Mouse (Mus musculus): ENCODE data around the gene Sema3a. TPM values are rescaled to one million over a fixed set of nuclear protein-coding genes. Genes with fewer than 3 reads are reported as not detected.

The Sema3a gene
- polyA plus RNA-seq, 1 experiment from 2014 or later: 15.5 TPM

DNA sequence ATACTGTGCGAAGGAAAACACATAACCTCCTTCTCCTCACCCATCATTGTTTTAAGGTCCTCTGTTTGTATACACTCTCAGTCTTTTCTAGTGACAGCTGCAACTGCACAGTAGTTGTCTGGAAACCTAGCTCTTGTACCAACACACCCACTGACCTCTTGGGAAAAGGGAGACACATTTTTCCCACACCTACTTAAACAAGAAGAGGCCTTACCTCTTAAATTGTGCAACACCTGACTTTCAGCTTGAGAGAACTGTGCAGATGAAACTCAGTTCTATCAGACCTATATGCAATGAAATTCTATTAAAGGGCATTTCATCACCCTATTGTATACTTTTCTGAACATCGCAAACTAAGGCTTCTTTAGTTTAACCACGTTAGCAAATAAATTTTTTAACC, 262.5 kb downstream of the Sema3a start:
- H3K9ac ChIP-seq: no peak overlapping the region
- ATAC-seq: no peak
- no peak overlapping the region for H3K27ac ChIP-seq
- no peaks in the 10 kb centered on the region for H3K36me3 ChIP-seq
- no peaks in the 10 kb centered on the region for H3K9me3 ChIP-seq
- WGBS: 71% methylated on average over 3 of the region's 3 CpGs
- no peak overlapping the region for H3K4me2 ChIP-seq (replicated peaks)
- no peaks in the 10 kb centered on the region for H3K27me3 ChIP-seq (replicated peaks)
- H3K4me1 ChIP-seq (replicated peaks): no peaks in the 10 kb centered on the region
- H3K4me3 ChIP-seq (replicated peaks): no peak overlapping the region

DNA sequence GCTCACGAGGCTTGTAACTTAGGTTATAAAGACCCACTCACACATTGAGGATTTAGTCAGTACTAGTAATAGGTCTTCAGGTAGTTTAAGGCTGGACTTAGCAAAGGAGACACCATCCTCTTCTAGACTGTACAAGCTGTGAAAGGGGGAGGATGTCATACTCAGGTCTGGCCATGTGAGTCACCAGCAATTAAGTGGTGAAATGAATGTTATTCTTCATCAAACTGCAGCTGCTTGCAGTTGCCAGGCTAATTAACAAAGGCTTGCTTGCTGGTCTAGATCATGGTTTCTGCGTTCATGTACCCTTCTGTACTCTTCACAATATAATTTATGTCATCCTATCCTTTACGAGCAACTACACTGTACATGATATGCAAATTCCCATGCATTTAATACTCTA, 264.8 kb downstream of the Sema3a start:
- WGBS: 82% methylated on average over 3 of the region's 3 CpGs
- no peaks in the 10 kb centered on the region for H3K27me3 ChIP-seq (replicated peaks)
- H3K4me2 ChIP-seq (replicated peaks): no peak overlapping the region
- no peak overlapping the region for H3K27ac ChIP-seq
- H3K9me3 ChIP-seq: no peaks in the 10 kb centered on the region
- ATAC-seq: no peak
- no peaks in the 10 kb centered on the region for H3K36me3 ChIP-seq
- H3K4me1 ChIP-seq (replicated peaks): no peaks in the 10 kb centered on the region
- no peak overlapping the region for H3K9ac ChIP-seq
- H3K4me3 ChIP-seq (replicated peaks): no peak overlapping the region

DNA sequence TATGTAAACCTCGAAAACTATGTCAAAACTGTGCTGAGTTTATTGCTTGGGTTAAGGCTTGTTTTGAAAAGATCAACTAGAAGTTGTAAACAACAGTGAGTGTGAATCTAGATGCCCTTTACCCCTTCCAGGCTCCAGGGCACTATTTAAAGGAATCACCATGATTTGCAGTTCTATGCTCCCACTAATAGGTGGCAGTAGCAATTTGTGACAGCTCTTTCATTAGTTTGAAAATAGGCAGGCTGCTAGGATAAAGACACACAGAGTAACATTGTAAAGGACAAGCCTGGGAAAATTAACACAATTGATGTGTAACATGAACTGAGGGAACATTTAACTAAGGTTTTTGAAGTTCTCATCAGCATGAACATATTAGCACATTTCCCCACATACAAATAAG, 280.2 kb downstream of the Sema3a start:
- Histone ChIP-seq H3K4me2 (replicated peaks) (no peak overlapping the region), H3K4me3 (replicated peaks) (no peak overlapping the region), H3K36me3 (no peaks in the 10 kb centered on the region), H3K9me3 (no peaks in the 10 kb centered on the region), H3K9ac (no peak overlapping the region), H3K27me3 (replicated peaks) (no peaks in the 10 kb centered on the region), H3K27ac (no peak overlapping the region), H3K4me1 (replicated peaks) (no peaks in the 10 kb centered on the region)
- WGBS: 41% methylated on average over 1 of the region's 1 CpGs
- ATAC-seq: no peak

DNA sequence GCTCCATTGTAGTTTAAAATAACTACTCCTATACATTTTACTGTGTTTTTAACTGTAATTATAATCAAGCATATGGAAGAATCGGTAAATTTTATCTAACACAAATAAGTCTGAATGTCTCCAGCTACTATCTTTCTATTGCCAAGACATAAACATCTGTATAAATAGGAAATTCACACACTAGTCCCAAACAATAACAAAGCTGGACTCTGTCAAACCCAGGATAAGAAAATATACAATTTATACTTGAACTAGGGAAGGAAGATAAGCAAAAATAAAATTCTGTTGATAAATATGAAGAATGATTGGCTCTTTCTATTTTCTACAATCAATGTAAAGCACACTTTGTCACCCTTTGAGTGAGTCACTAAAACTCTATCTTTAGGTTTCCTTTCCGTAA, 280.9 kb downstream of the Sema3a start:
- H3K27ac ChIP-seq: no peak overlapping the region
- H3K9me3 ChIP-seq: no peaks in the 10 kb centered on the region
- H3K27me3 ChIP-seq (replicated peaks): no peaks in the 10 kb centered on the region
- H3K4me2 ChIP-seq (replicated peaks): no peak overlapping the region
- peak; percentile 43; the same call in 1 of the 2 replicates for ATAC-seq
- 60% methylated on average over 2 of the region's 2 CpGs for WGBS
- no peak overlapping the region for H3K9ac ChIP-seq
- no peaks in the 10 kb centered on the region for H3K4me1 ChIP-seq (replicated peaks)
- H3K36me3 ChIP-seq: no peaks in the 10 kb centered on the region
- H3K4me3 ChIP-seq (replicated peaks): no peak overlapping the region

DNA sequence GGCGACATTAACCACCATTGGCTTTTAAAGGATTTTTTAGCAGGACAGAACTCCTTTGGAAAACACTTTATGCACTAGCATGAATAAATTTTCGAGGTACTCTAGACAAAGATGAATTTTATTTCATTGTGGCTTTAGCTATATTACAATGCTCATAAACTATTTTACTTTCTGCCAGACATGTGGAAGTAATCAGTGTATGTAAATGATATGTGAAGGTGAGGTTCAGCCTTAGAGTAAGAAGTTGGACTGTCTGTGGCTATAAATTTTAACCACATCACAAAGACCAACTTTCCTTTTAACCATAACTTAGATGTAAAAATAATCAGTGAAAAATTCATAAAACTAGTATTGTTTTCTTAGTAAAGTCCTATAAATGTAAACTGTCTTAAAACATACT, 286.7 kb downstream of the Sema3a start:
- Histone ChIP-seq H3K4me1 (replicated peaks) (no peaks in the 10 kb centered on the region), H3K4me3 (replicated peaks) (no peak overlapping the region), H3K4me2 (replicated peaks) (no peak overlapping the region), H3K27me3 (replicated peaks) (no peaks in the 10 kb centered on the region), H3K36me3 (no peaks in the 10 kb centered on the region), H3K27ac (no peak overlapping the region), H3K9ac (no peak overlapping the region), H3K9me3 (no peaks in the 10 kb centered on the region)
- WGBS: 73% methylated on average over 2 of the region's 2 CpGs
- no peak for ATAC-seq

DNA sequence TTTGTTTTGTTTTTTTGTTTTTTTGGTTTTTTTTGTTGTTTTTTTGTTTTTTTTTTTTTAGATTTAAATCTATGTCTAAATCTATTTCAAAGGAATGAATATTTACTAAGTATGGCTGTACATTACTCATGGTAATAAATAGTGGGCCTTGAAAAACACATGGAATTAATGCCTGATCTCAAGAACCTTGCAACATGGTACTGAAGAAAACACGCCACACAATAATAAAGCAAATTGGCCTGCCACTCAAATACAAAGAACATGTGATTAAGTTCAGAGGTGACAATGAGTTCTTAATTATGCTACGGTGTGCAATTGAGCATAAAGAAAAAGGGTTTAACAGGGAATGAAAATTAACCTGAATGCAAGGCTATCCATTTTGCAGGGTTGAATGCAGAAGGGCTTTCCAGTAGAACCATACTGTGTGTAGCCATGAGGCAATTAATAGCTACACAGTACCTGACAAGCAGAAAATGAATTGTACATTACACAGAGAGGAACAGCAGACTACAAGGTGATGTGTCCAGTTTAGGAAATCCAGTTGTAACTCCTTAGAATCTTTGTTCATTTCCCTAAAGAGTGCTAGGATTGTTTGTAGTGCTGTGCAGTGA, 288.8 kb downstream of the Sema3a start:
- Histone ChIP-seq H3K9ac (no peak overlapping the region), H3K4me2 (replicated peaks) (no peak overlapping the region), H3K27me3 (replicated peaks) (no peaks in the 10 kb centered on the region), H3K27ac (no peak overlapping the region), H3K9me3 (no peaks in the 10 kb centered on the region), H3K4me1 (replicated peaks) (no peaks in the 10 kb centered on the region), H3K4me3 (replicated peaks) (no peak overlapping the region), H3K36me3 (no peaks in the 10 kb centered on the region)
- no peak for ATAC-seq
- 86% methylated on average over 2 of the region's 2 CpGs for WGBS

DNA sequence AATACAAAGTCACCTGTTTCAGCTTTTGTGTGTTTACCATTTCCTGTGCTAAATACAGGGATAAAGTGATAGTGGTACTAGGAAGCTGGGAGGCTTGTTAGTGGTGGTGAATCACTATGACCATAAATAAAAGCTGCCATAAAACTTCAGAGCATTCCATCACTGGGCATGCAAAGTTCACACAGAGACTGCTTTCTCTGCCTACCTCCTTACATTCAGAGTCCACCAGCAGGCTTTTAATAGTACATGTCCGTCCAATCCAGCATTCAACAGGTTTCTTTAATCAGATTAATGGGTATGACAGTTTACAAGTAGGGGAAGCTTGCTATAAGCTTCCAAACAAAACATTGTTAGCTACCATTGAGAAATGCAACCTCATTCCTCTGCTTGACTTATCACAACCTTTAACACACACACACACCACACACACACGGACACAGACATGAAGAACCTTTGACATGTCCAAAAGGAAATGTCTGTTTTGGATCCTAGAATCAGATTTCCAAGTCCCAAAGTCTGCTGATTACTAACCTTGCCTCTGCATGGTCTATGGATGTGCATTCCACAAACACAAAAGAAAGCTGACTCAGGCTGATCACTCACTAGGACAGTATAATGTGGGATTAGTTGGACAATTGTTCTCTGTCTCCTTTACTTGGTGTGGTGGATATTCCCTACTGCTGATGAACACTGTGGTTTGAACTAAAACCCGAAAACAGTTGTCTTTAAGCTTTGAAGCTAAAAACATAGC, 291.9 kb downstream of the Sema3a start:
- Histone ChIP-seq H3K4me3 (replicated peaks) (no peak overlapping the region), H3K4me1 (replicated peaks) (no peaks in the 10 kb centered on the region), H3K27ac (no peak overlapping the region), H3K9me3 (no peaks in the 10 kb centered on the region), H3K4me2 (replicated peaks) (no peak overlapping the region), H3K27me3 (replicated peaks) (no peaks in the 10 kb centered on the region), H3K36me3 (no peaks in the 10 kb centered on the region), H3K9ac (no peak overlapping the region)
- ATAC-seq: no peak
- WGBS: 69% methylated on average over 3 of the region's 3 CpGs

DNA sequence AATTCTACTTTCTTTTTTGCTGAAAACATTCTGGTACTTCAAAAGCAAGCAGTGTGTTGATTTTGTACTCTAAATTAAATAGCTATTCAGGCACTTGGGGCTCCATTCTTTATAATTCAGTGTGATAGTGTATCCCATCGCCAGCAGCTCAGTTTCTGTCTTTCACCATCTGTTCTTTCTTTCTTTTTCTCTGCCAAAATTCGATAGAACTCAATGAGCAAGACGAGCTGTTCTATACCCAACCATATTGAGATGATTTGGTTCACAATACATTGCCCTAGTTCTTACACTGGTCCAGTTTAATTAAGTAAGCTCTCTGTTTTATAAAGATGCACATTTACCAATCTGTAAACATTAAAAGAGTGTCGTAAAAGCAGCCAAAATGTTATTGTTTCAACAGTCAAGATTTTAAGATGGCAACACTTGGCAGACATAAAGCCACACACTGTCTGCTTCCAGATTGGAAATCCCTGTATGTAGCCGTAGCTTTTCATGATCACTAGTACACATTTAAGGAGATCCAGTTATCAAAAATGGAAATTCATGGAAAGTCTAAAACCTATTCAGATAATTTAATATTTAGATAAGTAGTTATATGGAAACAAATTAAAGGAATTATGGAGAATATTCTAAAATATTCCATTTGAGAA, 296.2 kb downstream of the Sema3a start:
- H3K9me3 ChIP-seq: no peaks in the 10 kb centered on the region
- H3K9ac ChIP-seq: no peak overlapping the region
- H3K27ac ChIP-seq: no peak overlapping the region
- WGBS: 77% methylated on average over 5 of the region's 5 CpGs
- no peak overlapping the region for H3K4me2 ChIP-seq (replicated peaks)
- ATAC-seq: no peak
- no peaks in the 10 kb centered on the region for H3K4me1 ChIP-seq (replicated peaks)
- H3K4me3 ChIP-seq (replicated peaks): no peak overlapping the region
- no peaks in the 10 kb centered on the region for H3K36me3 ChIP-seq
- no peaks in the 10 kb centered on the region for H3K27me3 ChIP-seq (replicated peaks)

DNA sequence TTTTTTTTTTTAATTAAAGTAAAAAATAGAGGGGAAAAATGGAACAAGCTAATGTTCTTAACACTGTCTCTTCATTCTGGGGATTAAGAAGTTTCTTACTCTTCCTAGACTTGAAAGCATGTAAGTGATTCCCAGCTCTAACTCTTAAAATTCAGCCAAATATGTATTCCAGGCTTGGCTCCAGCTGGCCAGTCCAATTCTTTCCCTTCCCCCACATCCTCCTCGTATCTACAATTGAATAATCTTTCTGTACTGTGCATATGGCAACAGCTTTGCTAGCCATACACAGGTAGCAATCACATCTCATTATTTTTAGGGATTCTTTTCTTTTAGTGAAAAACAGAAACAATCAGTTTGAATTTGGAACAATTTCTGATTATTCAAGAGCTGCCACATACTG, 303.5 kb downstream of the Sema3a start:
- no peak overlapping the region for H3K9ac ChIP-seq
- 35% methylated on average over 1 of the region's 1 CpGs for WGBS
- no peaks in the 10 kb centered on the region for H3K9me3 ChIP-seq
- H3K4me3 ChIP-seq (replicated peaks): no peak overlapping the region
- no peak overlapping the region for H3K27ac ChIP-seq
- no peak overlapping the region for H3K4me2 ChIP-seq (replicated peaks)
- ATAC-seq: no peak
- no peaks in the 10 kb centered on the region for H3K4me1 ChIP-seq (replicated peaks)
- H3K27me3 ChIP-seq (replicated peaks): no peaks in the 10 kb centered on the region
- H3K36me3 ChIP-seq: no peaks in the 10 kb centered on the region

DNA sequence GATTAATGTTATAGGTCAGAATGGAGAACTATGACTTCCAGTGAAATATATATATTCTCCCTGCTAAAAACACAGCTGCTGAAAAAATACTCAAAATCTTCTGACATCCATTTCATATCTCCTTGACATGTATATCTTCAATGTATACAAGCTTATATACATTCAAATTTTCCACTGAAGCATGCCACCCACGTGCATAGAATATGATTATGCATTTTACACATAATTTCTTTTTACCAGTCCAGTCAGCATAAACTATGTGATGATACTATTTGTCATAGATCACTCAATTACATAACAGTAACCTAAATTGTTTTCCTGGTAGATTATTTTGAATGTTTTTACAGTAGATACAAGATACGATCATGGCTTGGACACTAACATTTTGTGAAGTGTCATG, 306.6 kb downstream of the Sema3a start:
- Histone ChIP-seq H3K9me3 (no peaks in the 10 kb centered on the region), H3K4me3 (replicated peaks) (no peak overlapping the region), H3K27me3 (replicated peaks) (no peaks in the 10 kb centered on the region), H3K4me1 (replicated peaks) (no peaks in the 10 kb centered on the region), H3K36me3 (no peaks in the 10 kb centered on the region), H3K27ac (no peak overlapping the region), H3K4me2 (replicated peaks) (no peak overlapping the region), H3K9ac (no peak overlapping the region)
- ATAC-seq: no peak
- 52% methylated on average over 2 of the region's 2 CpGs for WGBS

DNA sequence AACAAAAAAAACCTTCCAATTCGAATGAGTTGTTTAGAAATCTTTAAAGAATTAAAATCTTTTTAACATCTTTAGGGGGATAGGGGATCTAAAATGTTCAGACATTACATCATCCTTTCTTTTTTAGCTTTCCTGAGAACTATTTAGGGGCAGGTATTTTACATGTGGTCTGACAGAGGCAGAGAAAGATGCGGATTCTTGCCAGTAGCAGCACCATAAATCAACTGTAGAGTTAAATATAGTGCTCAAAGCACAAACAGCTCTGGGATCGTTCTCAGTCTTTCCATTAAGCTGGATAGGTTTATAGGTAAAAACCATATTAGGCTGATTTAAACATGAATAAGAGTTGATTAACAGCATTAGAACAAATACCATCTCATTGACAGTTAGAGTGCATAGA, 307.4 kb downstream of the Sema3a start:
- no peak overlapping the region for H3K27ac ChIP-seq
- H3K27me3 ChIP-seq (replicated peaks): no peaks in the 10 kb centered on the region
- no peak overlapping the region for H3K9ac ChIP-seq
- no peak overlapping the region for H3K4me3 ChIP-seq (replicated peaks)
- 41% methylated on average over 3 of the region's 3 CpGs for WGBS
- no peaks in the 10 kb centered on the region for H3K9me3 ChIP-seq
- H3K4me1 ChIP-seq (replicated peaks): no peaks in the 10 kb centered on the region
- ATAC-seq: no peak
- no peaks in the 10 kb centered on the region for H3K36me3 ChIP-seq
- no peak overlapping the region for H3K4me2 ChIP-seq (replicated peaks)

DNA sequence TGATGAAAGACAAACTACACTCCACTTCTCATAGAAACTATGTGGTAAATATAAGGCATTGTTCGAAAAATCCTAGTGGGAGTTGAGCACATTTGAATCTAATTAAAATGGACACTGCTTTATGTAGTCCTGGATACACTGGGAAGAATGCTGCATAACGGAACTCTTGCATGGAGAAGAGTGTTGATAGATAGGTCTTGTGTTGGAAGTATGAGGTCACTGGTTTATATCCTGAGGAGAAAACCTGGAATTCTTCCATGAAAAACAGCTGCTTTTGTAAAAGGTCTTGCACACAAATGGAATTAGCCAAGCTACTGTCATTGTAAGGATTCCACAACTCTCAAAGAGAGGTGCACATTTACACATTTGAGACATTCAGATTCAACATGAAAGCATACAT, 308.1 kb downstream of the Sema3a start:
- WGBS: 61% methylated on average over 2 of the region's 2 CpGs
- no peaks in the 10 kb centered on the region for H3K36me3 ChIP-seq

DNA sequence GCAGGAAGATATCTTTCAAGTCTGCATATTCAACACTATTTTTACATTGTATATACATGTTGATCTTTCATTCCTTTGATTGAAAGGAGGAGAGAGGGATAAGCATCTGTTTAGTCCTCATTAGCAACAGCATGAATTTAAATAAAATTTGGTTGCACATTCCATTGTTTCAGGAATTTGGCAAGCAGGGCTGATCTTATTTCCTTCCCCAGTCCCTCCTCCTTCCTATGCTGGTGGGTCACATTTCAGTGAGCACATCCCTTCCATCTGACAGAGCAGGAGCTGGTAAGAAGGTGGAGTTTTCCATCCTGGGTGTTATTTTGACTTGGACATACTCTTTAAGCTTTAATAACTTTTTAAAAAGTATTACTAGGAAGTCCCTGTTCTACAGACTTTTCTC, 315.9 kb downstream of the Sema3a start:
- Histone ChIP-seq H3K9ac (no peak overlapping the region), H3K4me2 (replicated peaks) (no peak overlapping the region), H3K4me3 (replicated peaks) (no peak overlapping the region), H3K4me1 (replicated peaks) (no peaks in the 10 kb centered on the region), H3K9me3 (no peaks in the 10 kb centered on the region), H3K27ac (no peak overlapping the region), H3K27me3 (replicated peaks) (no peaks in the 10 kb centered on the region), H3K36me3 (no peaks in the 10 kb centered on the region)
- ATAC-seq: no peak

More for the DNA sequence above, 308.1 kb downstream of the Sema3a start:
- Histone ChIP-seq H3K9ac (no peak overlapping the region), H3K27me3 (replicated peaks) (no peaks in the 10 kb centered on the region), H3K4me2 (replicated peaks) (no peak overlapping the region), H3K4me1 (replicated peaks) (no peaks in the 10 kb centered on the region), H3K9me3 (no peaks in the 10 kb centered on the region), H3K27ac (no peak overlapping the region), H3K4me3 (replicated peaks) (no peak overlapping the region)
- no peak for ATAC-seq
